Mouse (Mus musculus): Measurements from ENCODE around the gene 1700029F12Rik. TPM values are rescaled to one million over a fixed set of nuclear protein-coding genes. Genes with fewer than 3 reads are reported as not detected.

1700029F12Rik gene
- total and polyA plus RNA-seq, 3 experiments = not detected

DNA sequence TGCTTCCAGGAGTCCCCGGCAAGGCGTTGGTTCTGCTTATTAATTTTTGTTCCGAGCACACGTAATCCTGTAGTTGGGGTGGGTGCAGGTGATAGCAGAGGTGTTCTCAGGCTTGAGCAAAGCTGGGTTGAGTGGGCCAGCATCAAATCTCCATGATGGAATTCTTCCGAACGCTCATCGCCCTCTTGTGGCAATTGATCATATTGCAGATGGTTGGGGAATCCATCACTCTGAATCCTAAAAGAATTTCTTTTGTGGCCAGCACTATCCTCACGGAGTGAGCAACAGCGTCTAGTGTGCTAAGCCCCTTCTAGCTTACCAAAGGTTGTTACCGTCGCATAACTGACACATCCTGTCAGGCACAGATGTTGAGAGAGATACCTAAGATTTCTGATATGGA lies 18.5 kb upstream of the 1700029F12Rik start:
- Histone ChIP-seq H3K36me3 (ENCODE audit: control insufficient read depth in 1 of 2, insufficient read depth in 2 of 2, low read length in 2 of 2) (peaks cover 0 to 2% of the 10 kb centered on the region in 2 experiments; a peak in 1 of 4 replicates), H3K9ac (ENCODE audit: control insufficient read depth, low read depth, low read length, poor library complexity, severe bottlenecking) (no peak overlapping the region), H3K4me3 (ENCODE audit: control insufficient read depth in 1 of 2, insufficient read depth in 1 of 2, low read depth in 2 of 2, low read length in 2 of 2) (no peak overlapping the region), H3K4me1 (ENCODE audit: control insufficient read depth in 1 of 2, insufficient read depth in 2 of 2, low read length in 2 of 2) (peaks cover 0 to 2% of the 10 kb centered on the region in 2 experiments; a peak in 1 of 4 replicates), H3K27me3 (ENCODE audit: control insufficient read depth in 1 of 2, insufficient read depth in 2 of 2, low read length in 2 of 2) (no peaks in the 10 kb centered on the region; a peak in 1 of 4 replicates), H3K27ac (ENCODE audit: control insufficient read depth, low read depth, low read length) (no peak overlapping the region), H3K79me2 (ENCODE audit: control insufficient read depth, insufficient read depth, low read length, poor library complexity) (no peaks in the 10 kb centered on the region), H3K9me3 (replicated peaks; ENCODE audit: insufficient read depth, low read length) (no peaks in the 10 kb centered on the region)
- no peak for TF ChIP-seq HCFC1 (IDR thresholded peaks at IDR 0.05; ENCODE audit: low read depth, low read length)
- TF ChIP-seq RCOR1 (IDR thresholded peaks at IDR 0.05; ENCODE audit: low read depth, low read length) = no peak
- TF ChIP-seq NELFE (IDR thresholded peaks at IDR 0.05; ENCODE audit: low read depth, low read length) = no peak
- TF ChIP-seq MYB (IDR thresholded peaks at IDR 0.05; ENCODE audit: low read depth, low read length) = no peak
- TF ChIP-seq E2F4 (IDR thresholded peaks at IDR 0.05; ENCODE audit: borderline replicate concordance, low read depth, low read length) = no peak
- no peak for TF ChIP-seq POLR2AphosphoS5 (IDR thresholded peaks at IDR 0.05; ENCODE audit: borderline replicate concordance, low read depth, low read length)
- no peak for TF ChIP-seq POLR2A (IDR thresholded peaks at IDR 0.05; ENCODE audit: control insufficient read depth in 1 of 2, insufficient read depth in 1 of 2, low read depth in 1 of 2, low read length in 2 of 2, poor library complexity in 1 of 2)
- peak; percentile 65 for TF ChIP-seq ZC3H11A (IDR thresholded peaks at IDR 0.05; ENCODE audit: low read depth, low read length)
- no peak for TF ChIP-seq USF2 (IDR thresholded peaks at IDR 0.05; ENCODE audit: borderline replicate concordance in 1 of 2, insufficient read depth in 1 of 2, low read depth in 1 of 2, low read length in 2 of 2)
- no peak for TF ChIP-seq POLR2AphosphoS2 (IDR thresholded peaks at IDR 0.05; ENCODE audit: low read length)
- no peak for TF ChIP-seq MAX (IDR thresholded peaks at IDR 0.05; ENCODE audit: low read length)
- TF ChIP-seq RAD21 (IDR thresholded peaks at IDR 0.05; ENCODE audit: low read depth, low read length) = peak; percentile 83
- TF ChIP-seq CHD1 (IDR thresholded peaks at IDR 0.05; ENCODE audit: low read depth, low read length) = no peak
- peak; percentile 65 to 84 (median 81) for TF ChIP-seq CTCF (IDR thresholded peaks at IDR 0.05 in 2 of 3, conservative IDR thresholded peaks at IDR 0.05 in 1 of 3; ENCODE audit: control insufficient read depth in 1 of 3, insufficient read depth in 1 of 3, low read depth in 2 of 3, low read length in 3 of 3, poor library complexity in 1 of 3, severe bottlenecking in 1 of 3)
- no peak for TF ChIP-seq GABPA (IDR thresholded peaks at IDR 0.05; ENCODE audit: low read depth, low read length)
- TF ChIP-seq KAT2A (conservative IDR thresholded peaks at IDR 0.05; ENCODE audit: low read depth, low read length) = no peak
- no peak for TF ChIP-seq MXI1 (IDR thresholded peaks at IDR 0.05; ENCODE audit: low read depth, low read length)
- no peak for TF ChIP-seq ETS1 (IDR thresholded peaks at IDR 0.05; ENCODE audit: low read depth, low read length)
- no peak for TF ChIP-seq SIN3A (IDR thresholded peaks at IDR 0.05; ENCODE audit: low read length)
- no peak for TF ChIP-seq TAL1 (IDR thresholded peaks at IDR 0.05; ENCODE audit: low read length)
- no peak for TF ChIP-seq TCF12 (IDR thresholded peaks at IDR 0.05; ENCODE audit: low read depth, low read length)
- TF ChIP-seq SMC3 (IDR thresholded peaks at IDR 0.05; ENCODE audit: low read depth, low read length) = peak; percentile 90
- TF ChIP-seq JUND (IDR thresholded peaks at IDR 0.05; ENCODE audit: low read depth, low read length) = no peak
- TF ChIP-seq GATA1 (IDR thresholded peaks at IDR 0.05; ENCODE audit: low read depth, low read length) = no peak
- no peak for TF ChIP-seq EP300 (IDR thresholded peaks at IDR 0.05; ENCODE audit: low read depth in 1 of 2, low read length in 2 of 2)
- no peak for TF ChIP-seq ELF1 (IDR thresholded peaks at IDR 0.05; ENCODE audit: low read depth, low read length)
- no peak for TF ChIP-seq CHD2 (IDR thresholded peaks at IDR 0.05; ENCODE audit: low read length)
- DNase-seq (ENCODE audit: low read depth, low spot score) = peak; percentile 60

Measured in MEL (cell line).